Mouse (Mus musculus): Measurements from ENCODE around the gene Tmem192. TPM values are rescaled to one million over a fixed set of nuclear protein-coding genes. Genes with fewer than 3 reads are reported as not detected.

Tmem192 gene
- total and polyA plus RNA-seq, 3 experiments = 6.3 to 24.9 TPM; not detected in 1

- Histone ChIP-seq H3K9ac (ENCODE audit: control insufficient read depth, low read depth, low read length, poor library complexity, severe bottlenecking) (no peak overlapping the region), H3K4me1 (ENCODE audit: control insufficient read depth in 1 of 2, insufficient read depth in 2 of 2, low read length in 2 of 2) (no peaks in the 10 kb centered on the region), H3K79me2 (ENCODE audit: control insufficient read depth, insufficient read depth, low read length, poor library complexity) (peaks cover 1% of the 10 kb centered on the region; the same call in 1 of the 2 replicates), H3K27me3 (ENCODE audit: control insufficient read depth in 1 of 2, insufficient read depth in 2 of 2, low read length in 2 of 2) (no peaks in the 10 kb centered on the region), H3K4me3 (ENCODE audit: control insufficient read depth in 1 of 2, insufficient read depth in 1 of 2, low read depth in 2 of 2, low read length in 2 of 2) (no peak overlapping the region), H3K36me3 (ENCODE audit: control insufficient read depth in 1 of 2, insufficient read depth in 2 of 2, low read length in 2 of 2) (0 out of 4 replicates have a peak, but pooled peaks cover 0 to 2% of the 10 kb centered on the region in 2 experiments), H3K9me3 (replicated peaks; ENCODE audit: insufficient read depth, low read length) (no peaks in the 10 kb centered on the region), H3K27ac (ENCODE audit: control insufficient read depth, low read depth, low read length) (no peak overlapping the region)
- TF ChIP-seq ZC3H11A (IDR thresholded peaks at IDR 0.05; ENCODE audit: low read depth, low read length) (no peak), UBTF (IDR thresholded peaks at IDR 0.05; ENCODE audit: borderline replicate concordance, insufficient read depth, low read depth, low read length) (no peak), JUND (IDR thresholded peaks at IDR 0.05; ENCODE audit: low read depth, low read length) (no peak), BHLHE40 (IDR thresholded peaks at IDR 0.05; ENCODE audit: borderline replicate concordance, low read depth, low read length) (no peak), MAX (IDR thresholded peaks at IDR 0.05; ENCODE audit: low read length) (no peak), SMC3 (IDR thresholded peaks at IDR 0.05; ENCODE audit: low read depth, low read length) (no peak), ZMIZ1 (IDR thresholded peaks at IDR 0.05; ENCODE audit: low read depth, low read length) (no peak), POLR2AphosphoS2 (IDR thresholded peaks at IDR 0.05; ENCODE audit: low read length) (no peak), NRF1 (IDR thresholded peaks at IDR 0.05; ENCODE audit: insufficient read depth, low read depth, low read length, poor library complexity, severe bottlenecking) (no peak), KAT2A (conservative IDR thresholded peaks at IDR 0.05; ENCODE audit: low read depth, low read length) (no peak), E2F4 (IDR thresholded peaks at IDR 0.05; ENCODE audit: borderline replicate concordance, low read depth, low read length) (no peak), MAZ (IDR thresholded peaks at IDR 0.05; ENCODE audit: low read depth, low read length) (no peak), TCF12 (IDR thresholded peaks at IDR 0.05; ENCODE audit: low read depth, low read length) (no peak), CHD2 (IDR thresholded peaks at IDR 0.05; ENCODE audit: low read length) (no peak)
- no peak for DNase-seq (ENCODE audit: low read depth, low spot score)
These were observed 5.1 kb downstream of the Tmem192 start for GRCm38 (mm10) chr8:64952101-64952500.

GRCm38 (mm10) chr8:64959025-64959424 is 12.0 kb downstream of the Tmem192 start:
- no peaks in the 10 kb centered on the region for H3K36me3 ChIP-seq (ENCODE audit: control insufficient read depth in 1 of 2, insufficient read depth in 2 of 2, low read length in 2 of 2)
- TF ChIP-seq MYC (IDR thresholded peaks at IDR 0.05; ENCODE audit: low read depth, low read length) (no peak), EP300 (IDR thresholded peaks at IDR 0.05; ENCODE audit: low read depth in 1 of 2, low read length in 2 of 2) (no peak), ZKSCAN1 (IDR thresholded peaks at IDR 0.05; ENCODE audit: low read depth, low read length) (no peak), SMC3 (IDR thresholded peaks at IDR 0.05; ENCODE audit: low read depth, low read length) (no peak), ZMIZ1 (IDR thresholded peaks at IDR 0.05; ENCODE audit: low read depth, low read length) (no peak), TAL1 (IDR thresholded peaks at IDR 0.05; ENCODE audit: low read length) (no peak), MAZ (IDR thresholded peaks at IDR 0.05; ENCODE audit: low read depth, low read length) (no peak), BHLHE40 (IDR thresholded peaks at IDR 0.05; ENCODE audit: borderline replicate concordance, low read depth, low read length) (no peak), ZC3H11A (IDR thresholded peaks at IDR 0.05; ENCODE audit: low read depth, low read length) (no peak), TCF12 (IDR thresholded peaks at IDR 0.05; ENCODE audit: low read depth, low read length) (no peak), TBP (IDR thresholded peaks at IDR 0.05; ENCODE audit: low read depth, low read length) (no peak), POLR2AphosphoS5 (IDR thresholded peaks at IDR 0.05; ENCODE audit: borderline replicate concordance, low read depth, low read length) (no peak), ZNF384 (IDR thresholded peaks at IDR 0.05; ENCODE audit: low read depth, low read length) (no peak), HCFC1 (IDR thresholded peaks at IDR 0.05; ENCODE audit: low read depth, low read length) (no peak), ELF1 (IDR thresholded peaks at IDR 0.05; ENCODE audit: low read depth, low read length) (no peak), KAT2A (conservative IDR thresholded peaks at IDR 0.05; ENCODE audit: low read depth, low read length) (no peak), NELFE (IDR thresholded peaks at IDR 0.05; ENCODE audit: low read depth, low read length) (no peak)
- no peaks in the 10 kb centered on the region for H3K4me1 ChIP-seq (ENCODE audit: control insufficient read depth in 1 of 2, insufficient read depth in 2 of 2, low read length in 2 of 2)
- no peak overlapping the region for H3K4me3 ChIP-seq (ENCODE audit: control insufficient read depth in 1 of 2, insufficient read depth in 1 of 2, low read depth in 2 of 2, low read length in 2 of 2)
- H3K27me3 ChIP-seq (ENCODE audit: control insufficient read depth in 1 of 2, insufficient read depth in 2 of 2, low read length in 2 of 2) = no peaks in the 10 kb centered on the region
- no peak for DNase-seq (ENCODE audit: low read depth, low spot score)
- no peaks in the 10 kb centered on the region for H3K9me3 ChIP-seq (replicated peaks; ENCODE audit: insufficient read depth, low read length)
- no peak overlapping the region for H3K9ac ChIP-seq (ENCODE audit: control insufficient read depth, low read depth, low read length, poor library complexity, severe bottlenecking)
- H3K27ac ChIP-seq (ENCODE audit: control insufficient read depth, low read depth, low read length) = no peak overlapping the region
- H3K79me2 ChIP-seq (ENCODE audit: control insufficient read depth, insufficient read depth, low read length, poor library complexity) = no peaks in the 10 kb centered on the region
